Mouse (Mus musculus) cerebellum, adult 2 months (tissue): Measurements from ENCODE around the gene Nlrp1a.

Experiments used
- CTCF ChIP-seq: fragments of 200-500 bp; IDR thresholded peaks from 2 replicates; pipeline ENCODE4 v1.5.1; 2011; ENCODE audit warnings: low read depth, mild to moderate bottlenecking, control low read depth, low read length, moderate library complexity, borderline replicate concordance; ENCODE audit not compliant: insufficient read depth
- POLR2A ChIP-seq: fragments of 200-500 bp; IDR thresholded peaks from 2 replicates; pipeline ENCODE4 v1.6.1; 2011; ENCODE audit warnings: low read length, control low read depth, borderline replicate concordance; ENCODE audit not compliant: insufficient read depth

- no peak for TF ChIP-seq POLR2A
- TF ChIP-seq CTCF: no peak
Measured at GRCm38 (mm10) chr11:71076342-71076741, 68.2 kb downstream of the Nlrp1a start.
